14 mouse cellular contexts compared by ENCODE assay signal in genomic region chr3:32905850-32906779, GRCm38 (mm10).
DNase-seq lines count a peak whose midpoint lies in the region.
"Had no signal": no experiment of that assay in that cellular context is flagged by ENCODE, and none has a peak within 500 bp of the region (broad histone marks: within the 10 kb centered on the region; RNA-seq: fewer than 3 reads in every experiment).

No protein-coding gene starts in this region.

- DNase-seq in adrenal gland, adult 8-10 months = peak; percentile 7
- no peak for DNase-seq in adrenal gland, postnatal 25 days
- DNase-seq in kidney, adult 11 months = peak; percentile 13
- DNase-seq in kidney, adult 18-20 months = no peak
- peak; percentile 26 for DNase-seq in retina, postnatal 1 day
- DNase-seq in retina, embryonic 14.5 days (ENCODE audit: low spot score) = no peak
- DNase-seq in limb, embryonic 10.5 days (ENCODE audit: low spot score) = no peak
- no peak for DNase-seq in right cerebral cortex, postnatal 14 days
- DNase-seq: cerebellum, postnatal 25 days; right cerebral cortex, adult 18-20 months; thymus, adult 2 months had no signal

- no peak overlapping the region for H3K27ac ChIP-seq in limb, embryonic 10.5 days
- H3K27ac ChIP-seq: embryonic facial prominence, embryonic 12.5 days; left cerebral cortex, adult 2 months; limb, embryonic 15.5 days had no signal

- H3K4me1 ChIP-seq in limb, embryonic 10.5 days = peaks cover 24% of the 10 kb centered on the region

- 86% methylated on average over 8 of the region's 8 CpGs for WGBS in limb, embryonic 10.5 days

- no peak overlapping the region for H3K4me3 ChIP-seq in limb, embryonic 10.5 days
- H3K4me3 ChIP-seq: embryonic facial prominence, embryonic 12.5 days; left cerebral cortex, adult 2 months; limb, embryonic 15.5 days had no signal

- peaks cover 12% of the 10 kb centered on the region for H3K36me3 ChIP-seq in limb, embryonic 10.5 days

- H3K9me3 ChIP-seq in limb, embryonic 10.5 days (replicated peaks) = no peaks in the 10 kb centered on the region
- H3K9me3 ChIP-seq: embryonic facial prominence, embryonic 12.5 days; limb, embryonic 15.5 days had no signal

- no peaks in the 10 kb centered on the region for H3K27me3 ChIP-seq in limb, embryonic 10.5 days (ENCODE audit: low read depth, poor library complexity, severe bottlenecking)
- H3K27me3 ChIP-seq: embryonic facial prominence, embryonic 12.5 days; limb, embryonic 15.5 days had no signal

Comparison
In these comparisons a context has a peak if more than half of its experiments do, and no peak if none do; other contexts are left out.
1. DNase-seq: peak in adrenal gland, adult 8-10 months (single experiment), kidney, adult 11 months (single experiment) and retina, postnatal 1 day (single experiment); none in adrenal gland, postnatal 25 days (single experiment), kidney, adult 18-20 months (single experiment), retina, embryonic 14.5 days (single experiment), limb, embryonic 10.5 days (single experiment) and right cerebral cortex, postnatal 14 days (single experiment).